Mouse (Mus musculus): ENCODE data around the gene Pnkd. TPM values are rescaled to one million over a fixed set of nuclear protein-coding genes. Genes with fewer than 3 reads are reported as not detected.

The Pnkd gene
- polyA plus RNA-seq, 1 experiment, result 63.0 TPM

DNA sequence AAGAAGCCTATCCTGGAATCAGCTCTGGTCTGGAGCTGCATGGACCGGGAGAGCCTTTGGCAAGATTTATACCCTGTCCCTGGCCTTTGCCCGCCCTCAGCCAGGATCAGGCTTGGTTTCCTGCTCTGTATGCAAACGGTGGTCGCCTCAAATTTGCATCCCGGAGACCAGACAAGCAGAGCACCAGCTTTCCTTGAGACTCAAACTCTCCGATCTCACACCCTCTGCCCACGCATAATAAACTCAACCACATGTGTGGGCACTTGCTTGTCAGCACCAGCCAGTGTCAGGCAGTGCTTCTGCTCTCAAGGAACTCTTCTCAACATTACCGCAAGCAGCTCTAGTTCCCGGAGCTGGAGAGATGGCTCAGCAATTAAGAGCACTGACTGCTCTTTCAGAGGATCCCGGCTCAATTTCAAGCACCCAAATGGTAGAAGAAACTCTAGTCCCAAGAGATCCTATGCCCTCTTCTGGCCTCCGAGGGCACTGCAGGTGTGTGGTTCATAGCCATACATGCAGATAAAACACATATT, 113.3 kb downstream of the Pnkd start:
- WGBS, result 3% methylated on average over 11 of the region's 11 CpGs
- Histone ChIP-seq H3K4me1 (ENCODE audit: control insufficient read depth, insufficient read depth, low read length) (peaks cover 1% of the 10 kb centered on the region), H3K4me3 (replicated peaks; ENCODE audit: extremely low read depth, low read depth, low read length) (peak overlapping the region; percentile 65)
- peak; percentile 71 for DNase-seq
- peak; percentile 60 for TF ChIP-seq CTCF (IDR thresholded peaks at IDR 0.05; ENCODE audit: insufficient read depth, low read length)
- peak; percentile 16; the same call in 1 of the 2 replicates for TF ChIP-seq POLR2A (IDR thresholded peaks at IDR 0.05; ENCODE audit: borderline replicate concordance, extremely low read depth, low read depth, low read length)

GRCm38 (mm10) chr1:74400531-74400930, 115.8 kb downstream of the Pnkd start:
- WGBS, result 57% methylated on average over 3 of the region's 3 CpGs
- TF ChIP-seq POLR2A (IDR thresholded peaks at IDR 0.05; ENCODE audit: borderline replicate concordance, extremely low read depth, low read depth, low read length), result no peak
- TF ChIP-seq CTCF (IDR thresholded peaks at IDR 0.05; ENCODE audit: insufficient read depth, low read length), result no peak
- no peak overlapping the region for H3K4me3 ChIP-seq (replicated peaks; ENCODE audit: extremely low read depth, low read depth, low read length)
- H3K4me1 ChIP-seq (ENCODE audit: control insufficient read depth, insufficient read depth, low read length), result no peaks in the 10 kb centered on the region
- DNase-seq, result no peak

DNA sequence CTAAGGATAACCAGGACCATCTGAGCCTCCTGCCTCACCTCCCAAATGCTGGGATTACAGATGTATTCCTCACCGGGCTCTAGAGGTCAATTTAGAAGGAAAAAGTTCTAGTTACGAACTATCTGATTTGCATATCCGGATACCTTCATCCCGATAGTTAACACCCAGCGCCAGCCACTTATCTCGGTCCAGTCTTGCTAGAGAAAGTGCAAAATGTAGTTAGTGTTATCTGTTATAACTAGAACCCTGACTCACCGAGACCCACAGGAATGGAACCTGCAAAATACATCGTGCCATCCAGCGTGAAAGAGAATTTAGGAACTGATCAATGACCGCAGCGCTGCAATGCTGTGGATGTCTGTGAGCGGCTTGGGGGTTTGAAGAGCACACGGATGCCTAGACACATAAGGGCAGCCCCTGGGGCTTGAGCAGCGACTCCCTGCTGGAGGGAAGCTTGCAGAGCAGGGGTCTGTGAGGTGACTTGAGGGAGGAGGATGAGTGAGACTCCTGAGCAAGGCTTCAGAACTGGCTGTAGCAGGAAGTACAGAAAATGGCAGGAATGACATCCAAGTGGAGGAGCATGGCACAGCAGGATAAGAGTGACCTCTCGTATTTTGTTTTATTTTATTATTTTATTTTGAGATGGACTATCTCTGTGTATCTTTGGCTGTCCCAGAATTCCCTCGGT, 116.4 kb downstream of the Pnkd start:
- no peak for DNase-seq
- no peak overlapping the region for H3K4me3 ChIP-seq (replicated peaks; ENCODE audit: extremely low read depth, low read depth, low read length)
- H3K4me1 ChIP-seq (ENCODE audit: control insufficient read depth, insufficient read depth, low read length), result no peaks in the 10 kb centered on the region
- 46% methylated on average over 16 of the region's 16 CpGs for WGBS
- no peak for TF ChIP-seq POLR2A (IDR thresholded peaks at IDR 0.05; ENCODE audit: borderline replicate concordance, extremely low read depth, low read depth, low read length)
- no peak for TF ChIP-seq CTCF (IDR thresholded peaks at IDR 0.05; ENCODE audit: insufficient read depth, low read length)

Other genes starting within 250 kb of the Pnkd start
- 781 and 1,078 TPM in 2 replicates for gene Tns1, start 160.5 kb upstream of the Pnkd start, polyA plus RNA-seq (2012; rRNA removed)
- 1.4 and 1.6 TPM in 2 replicates for gene Rufy4, start 159.4 kb upstream of the Pnkd start, polyA plus RNA-seq (2012; rRNA removed)
- gene Cxcr2, start 130.9 kb upstream of the Pnkd start, polyA plus RNA-seq (2012; rRNA removed), result 3.2 and 6.4 TPM in 2 replicates
- 0.43 and 1.5 TPM in 2 replicates for gene Cxcr1, start 90.3 kb upstream of the Pnkd start, polyA plus RNA-seq (2012; rRNA removed)
- gene Arpc2, start 48.8 kb upstream of the Pnkd start, polyA plus RNA-seq (2012; rRNA removed), result 177 and 180 TPM in 2 replicates
- gene Gpbar1, start 6.4 kb upstream of the Pnkd start, polyA plus RNA-seq (2012; rRNA removed), result 0.18 and 0.22 TPM in 2 replicates
- 141 and 172 TPM in 2 replicates for gene Aamp, start 192 bp upstream of the Pnkd start, polyA plus RNA-seq (2012; rRNA removed)
- gene Tmbim1, start 20.7 kb downstream of the Pnkd start, polyA plus RNA-seq (2012; rRNA removed), result 567 and 655 TPM in 2 replicates
- gene Catip, start 77.2 kb downstream of the Pnkd start, polyA plus RNA-seq (2012; rRNA removed), result 10.2 TPM in 2 replicates
- gene Slc11a1, start 90.3 kb downstream of the Pnkd start, polyA plus RNA-seq (2012; rRNA removed), result 33.3 and 41.8 TPM in 2 replicates
- 197 and 200 TPM in 2 replicates for gene Ctdsp1, start 106.6 kb downstream of the Pnkd start, polyA plus RNA-seq (2012; rRNA removed)
- gene Vil1, start 124.4 kb downstream of the Pnkd start, polyA plus RNA-seq (2012; rRNA removed), result 0.31 and 1.1 TPM in 2 replicates
- gene Cnot9, start 221.1 kb downstream of the Pnkd start, polyA plus RNA-seq (2012; rRNA removed), result 10.4 and 14.3 TPM in 2 replicates